Mouse (Mus musculus) 416B (cell line): ENCODE measurements around the gene Rexo2.
A peak's percentile ranks its signal among the peaks of the same experiment; 100 is the strongest.
"Not testable (repeated sequence)": the region's sequence is repeated elsewhere in the genome, so short reads cannot be mapped to it uniquely, and the experiment has no call there.

Experiments
- DNase-seq: peaks from one replicate; pipeline ENCODE4 v3.0.0; 2011; ENCODE audit warnings: low read depth

The Rexo2 gene

DNA sequence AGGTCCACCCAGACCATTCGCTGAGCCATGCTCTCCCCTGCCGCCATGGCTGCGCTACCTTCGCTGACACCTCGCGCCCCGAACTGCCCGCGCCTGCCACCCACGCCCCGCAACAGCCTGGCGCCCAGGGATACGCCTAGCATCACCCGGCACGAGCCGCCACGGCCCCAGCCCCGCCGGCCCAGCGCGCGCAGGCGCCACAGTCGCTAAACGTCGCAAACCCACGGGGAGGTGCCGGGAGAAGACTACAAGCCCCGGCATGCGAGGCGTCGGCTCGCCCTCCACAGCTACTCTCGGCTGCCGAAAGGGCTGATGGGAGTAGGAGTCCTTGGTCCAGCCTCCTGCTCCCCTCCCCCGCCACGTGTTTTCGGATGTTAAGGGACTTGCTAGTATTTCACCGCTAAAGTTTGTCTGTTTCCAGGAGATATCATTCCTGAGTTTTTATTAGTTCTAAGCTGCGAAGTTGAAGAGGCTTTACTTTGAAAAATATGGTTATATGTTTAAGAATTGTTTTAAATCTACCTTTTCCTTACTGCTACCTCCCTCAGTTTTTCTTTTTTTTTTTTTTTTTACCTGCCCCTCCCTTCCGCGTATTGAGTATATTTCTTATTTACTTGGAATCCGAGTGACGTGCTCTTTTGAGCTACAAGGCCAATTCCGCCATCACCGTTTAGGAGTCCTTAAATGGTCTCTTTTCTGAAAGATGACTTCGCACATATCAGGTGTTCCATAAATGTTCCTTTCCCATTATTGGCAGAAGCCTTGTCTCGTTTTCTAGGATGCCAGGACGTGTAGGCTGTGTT is at the start of gene Rexo2:
Gene Rexo2, minus strand, starts transcription at position 213 of the 803 bp plus-strand sequence.
- DNase-seq = peak; percentile 94

GRCm38 (mm10) chr9:48526520-48526919 is 46.1 kb upstream of the Rexo2 start:
- no peak for DNase-seq

DNA sequence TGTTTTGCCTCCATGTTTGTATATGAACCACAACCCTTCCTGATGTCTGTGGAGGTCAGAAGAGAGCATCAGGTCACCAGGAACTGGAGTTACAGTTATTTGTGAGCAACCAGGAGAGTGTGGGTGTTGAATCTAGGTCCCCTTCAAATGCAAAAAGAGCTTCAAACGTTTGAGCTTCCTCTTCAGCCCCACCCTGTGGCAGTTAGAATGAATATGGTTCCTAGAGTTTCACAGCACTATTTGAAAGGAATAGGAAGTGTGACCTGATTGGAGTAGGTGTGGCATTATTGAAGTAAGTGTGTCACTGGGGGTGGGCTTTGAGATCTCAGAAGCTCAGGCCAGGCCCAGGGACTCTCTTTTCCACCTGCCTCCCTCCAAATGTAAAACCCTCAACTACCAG is 45.1 kb upstream of the Rexo2 start:
- peak; percentile 56 for DNase-seq

- not testable (repeated sequence) for DNase-seq
Measured at GRCm38 (mm10) chr9:48520405-48520804, 40.0 kb upstream of the Rexo2 start.

DNA sequence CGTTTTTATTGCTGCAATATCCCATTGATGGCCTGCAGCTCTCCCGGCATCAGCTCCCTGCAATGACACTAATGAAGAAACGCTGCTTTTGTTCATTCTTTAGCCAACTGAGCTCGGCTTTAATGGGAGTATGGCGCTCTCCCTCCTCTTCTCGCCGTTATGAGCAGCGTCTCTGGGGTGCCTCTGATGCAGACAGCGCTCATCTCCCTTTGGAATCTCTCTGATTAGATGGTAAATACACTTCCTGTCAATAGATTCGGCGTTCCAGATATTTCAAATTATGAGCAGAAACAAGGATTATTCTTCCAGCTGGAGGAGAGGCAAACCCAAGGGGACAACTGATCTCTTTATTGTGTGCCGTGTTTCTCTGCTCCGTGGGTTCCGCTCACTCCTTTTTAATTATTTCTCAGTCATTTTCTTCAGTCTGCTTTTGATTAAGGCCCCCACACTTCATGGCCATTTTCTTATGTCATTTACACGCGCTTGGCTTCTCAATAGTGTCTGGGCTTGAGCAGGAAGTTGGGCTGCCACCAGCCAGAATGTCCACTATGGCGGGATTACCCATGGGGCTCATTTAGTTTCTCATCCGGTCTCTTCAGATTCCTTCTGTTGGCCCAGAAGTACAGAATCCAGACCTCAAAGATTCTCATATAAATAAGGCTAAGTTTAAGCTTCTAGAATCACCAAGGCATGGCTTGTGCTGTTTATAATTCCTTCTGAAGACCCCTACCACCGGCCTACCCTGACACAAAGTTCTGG is 37.1 kb upstream of the Rexo2 start:
- no peak for DNase-seq

- no peak for DNase-seq
Measured at GRCm38 (mm10) chr9:48516615-48517371, 36.4 kb upstream of the Rexo2 start.

- peak; percentile 96 for DNase-seq
Measured at GRCm38 (mm10) chr9:48515332-48515731, 34.9 kb upstream of the Rexo2 start.

GRCm38 (mm10) chr9:48510134-48510533 is 29.7 kb upstream of the Rexo2 start:
- DNase-seq = peak; percentile 66

GRCm38 (mm10) chr9:48504741-48505365 is 24.4 kb upstream of the Rexo2 start:
- DNase-seq = no peak

DNA sequence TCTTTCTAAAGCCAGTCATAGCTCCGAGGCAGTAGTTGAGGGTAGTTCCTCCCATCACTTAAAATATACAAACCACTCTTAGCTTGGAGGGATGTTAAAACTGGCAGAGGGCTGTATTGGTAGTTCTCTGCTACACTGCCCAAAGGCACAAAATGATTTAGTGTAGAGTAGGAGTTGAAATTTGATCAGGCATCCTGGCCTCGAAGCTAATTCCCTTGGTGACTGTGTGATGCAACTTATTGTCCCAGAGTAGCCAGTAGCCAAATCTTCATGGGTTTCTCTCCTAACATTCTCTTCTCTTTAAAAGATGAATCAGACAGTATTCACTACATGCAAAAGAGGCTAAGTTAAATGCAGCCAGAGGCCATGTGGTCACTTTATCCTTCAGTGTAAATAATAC is 22.6 kb upstream of the Rexo2 start:
- no peak for DNase-seq

- DNase-seq = no peak
Measured at GRCm38 (mm10) chr9:48501192-48501591, 20.8 kb upstream of the Rexo2 start.

GRCm38 (mm10) chr9:48495548-48495932 is 15.1 kb upstream of the Rexo2 start:
- no peak for DNase-seq

- peak; percentile 94 for DNase-seq
Measured at GRCm38 (mm10) chr9:48494817-48495547, 14.6 kb upstream of the Rexo2 start, which contains the start of the genes Rbm7 and Gm5617. Gene Rbm7 (minus strand): TSS chr9:48495299. Gene Gm5617 (plus strand): TSS chr9:48495442.

GRCm38 (mm10) chr9:48481214-48482134 is 1.1 kb upstream of the Rexo2 start:
- peak; percentile 22 for DNase-seq

DNA sequence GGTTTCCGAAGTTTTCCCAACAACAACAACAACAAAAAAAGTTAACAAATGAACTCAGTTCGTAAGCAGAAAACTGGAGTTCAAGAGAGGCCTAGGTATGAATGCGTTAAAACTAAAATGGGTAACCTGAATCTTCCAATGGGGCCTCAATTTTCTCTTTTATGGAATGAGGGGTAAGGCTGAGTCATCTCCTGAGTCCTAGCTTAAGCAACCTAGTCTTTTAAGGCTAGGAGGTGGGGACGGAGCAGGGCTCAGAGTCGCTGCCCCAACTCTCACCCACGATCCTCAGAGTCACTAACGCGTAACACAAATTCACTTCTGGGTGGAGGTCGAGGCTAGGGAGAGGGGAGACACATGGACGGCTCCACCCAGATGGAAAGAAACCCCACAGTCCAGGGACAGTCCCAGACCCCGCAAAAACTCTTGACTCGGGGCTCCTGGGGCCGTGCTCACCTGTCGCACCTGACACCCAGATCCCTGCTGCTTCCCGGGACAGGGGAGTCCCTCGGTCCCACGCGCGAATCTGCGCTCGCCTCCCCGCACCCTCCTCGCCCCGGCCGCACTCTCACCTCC is 499 bp downstream of the Rexo2 start:
- DNase-seq = peak; percentile 71

DNA sequence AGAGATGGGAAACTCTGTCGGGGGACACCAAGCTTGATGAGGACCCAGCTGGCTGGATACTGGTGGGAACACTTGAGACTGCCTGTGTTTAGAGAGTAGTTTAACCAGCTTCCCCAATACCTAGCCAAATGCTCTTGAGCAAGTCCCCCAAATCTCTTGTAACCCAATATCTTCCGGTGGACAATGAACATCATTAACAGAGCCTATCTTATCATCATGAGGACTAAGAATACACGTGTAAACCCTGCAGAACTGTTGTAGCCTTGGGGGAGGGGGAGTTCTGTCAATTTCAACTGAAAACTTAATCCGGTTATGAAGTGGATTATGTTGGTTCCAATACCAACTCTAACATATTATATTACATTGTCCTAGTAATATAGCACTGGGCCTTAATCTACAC is 1.6 kb downstream of the Rexo2 start:
- DNase-seq = no peak

- DNase-seq = no peak
Measured at GRCm38 (mm10) chr9:48476236-48477165, 3.9 kb downstream of the Rexo2 start.

DNA sequence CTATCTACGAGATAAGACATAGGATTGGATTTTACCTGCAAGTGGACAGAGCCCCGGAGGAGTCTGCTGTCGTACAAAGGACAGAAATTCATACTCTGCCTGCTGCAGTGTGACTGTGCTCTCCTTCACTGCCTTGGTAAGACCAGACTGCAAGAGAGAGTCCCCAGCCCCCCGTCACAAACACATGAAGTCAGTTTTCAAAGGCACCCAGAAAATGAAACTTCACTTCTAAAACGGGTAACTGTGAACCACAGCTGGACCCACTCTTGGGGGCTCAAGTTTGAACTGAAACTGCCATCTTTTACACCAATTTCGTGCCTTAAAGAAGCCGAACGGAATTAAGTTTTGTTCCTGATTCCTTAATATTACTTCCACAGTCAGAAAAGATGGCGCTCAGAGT is 6.1 kb downstream of the Rexo2 start:
- DNase-seq = no peak

DNA sequence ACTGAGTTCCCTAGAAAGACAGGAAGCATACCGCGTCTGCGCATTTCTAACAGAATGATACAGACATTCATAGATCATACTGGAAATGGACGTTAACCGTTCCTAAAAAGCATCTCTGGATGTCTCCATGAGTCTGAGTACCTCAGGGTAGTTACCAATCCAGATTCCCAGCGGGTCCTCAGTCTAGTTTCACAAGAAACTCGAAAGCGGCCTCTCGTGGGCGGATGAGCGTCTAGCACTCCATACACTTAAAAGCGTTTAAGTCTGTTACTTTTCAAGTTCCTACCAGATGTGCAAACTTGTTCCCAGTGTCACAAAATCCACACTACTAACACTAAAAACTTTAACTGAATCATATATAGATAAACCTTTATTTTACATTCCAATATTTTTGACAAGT is 7.3 kb downstream of the Rexo2 start:
- no peak for DNase-seq
